Mouse (Mus musculus) telencephalon, adult 2 months (tissue): Measurements from ENCODE around the gene Rpl34.

Experiments
- DNase-seq: peaks from one replicate; pipeline ENCODE4 v3.0.0-alpha.2; 2011; ENCODE audit warnings: low read depth, low spot score

The Rpl34 gene

GRCm38 (mm10) chr3:130730189-130730653 is at the start of gene Rpl34:
Gene Rpl34, minus strand, starts transcription at chr3:130730398.
- peak; percentile 96 for DNase-seq

DNA sequence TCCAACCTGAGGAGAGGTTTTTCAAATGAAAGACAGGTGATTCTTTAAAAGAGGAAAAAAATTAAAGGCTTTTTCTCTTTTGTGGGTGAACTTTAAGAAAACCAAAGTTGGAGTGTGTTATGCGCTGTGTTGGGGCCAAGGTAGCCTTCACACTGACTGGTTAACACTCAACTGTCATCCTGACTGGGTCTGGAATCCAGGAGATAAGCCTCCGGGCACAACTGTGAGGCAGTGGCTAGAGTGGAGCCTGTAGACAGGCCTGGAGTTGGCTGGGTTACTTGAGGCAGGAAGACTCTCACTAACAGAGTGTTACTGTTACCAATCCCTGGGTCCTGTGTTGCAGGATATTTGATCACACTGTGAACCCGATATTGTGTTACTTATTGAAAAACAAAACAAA is 38.0 kb upstream of the Rpl34 start:
- no peak for DNase-seq

GRCm38 (mm10) chr3:130764091-130764490 is 33.9 kb upstream of the Rpl34 start:
- no peak for DNase-seq

DNA sequence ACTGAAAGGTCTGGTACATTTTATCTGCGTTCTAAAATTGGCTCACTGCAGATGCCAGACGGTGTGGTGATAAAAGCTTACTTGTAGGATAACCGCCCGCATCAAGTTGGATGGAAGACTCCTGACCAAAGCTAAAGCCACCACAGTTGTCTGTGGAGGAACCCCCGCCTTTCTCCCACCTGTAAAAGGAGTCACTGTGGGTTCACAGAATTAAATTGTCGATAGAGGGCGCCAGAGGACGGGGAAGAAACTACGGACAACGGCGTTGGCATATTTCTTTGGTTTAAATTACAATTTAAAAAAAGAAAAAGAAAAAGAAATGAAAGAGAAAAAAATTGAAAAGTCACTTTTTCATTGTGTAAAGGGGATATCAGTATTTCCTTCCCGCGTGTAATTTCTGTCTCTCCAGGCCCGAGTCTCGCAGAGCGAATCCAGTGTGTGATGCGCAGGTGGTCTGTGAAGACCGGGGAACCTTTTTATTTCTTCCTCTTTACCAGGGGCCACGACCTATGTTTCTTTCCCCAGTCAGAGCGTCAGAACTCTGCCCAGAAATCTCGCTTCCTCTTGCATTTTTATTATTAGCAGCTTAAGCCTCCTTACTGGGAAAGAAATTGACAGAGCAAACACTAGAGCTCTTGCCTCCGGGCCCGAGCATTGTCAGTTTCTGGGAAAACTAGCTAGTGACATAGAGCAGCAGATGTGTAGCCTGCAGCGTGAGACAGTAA is 30.7 kb upstream of the Rpl34 start:
- DNase-seq, result no peak

- no peak for DNase-seq
Observed at GRCm38 (mm10) chr3:130758157-130758841, 28.1 kb upstream of the Rpl34 start.

- no peak for DNase-seq
Observed at GRCm38 (mm10) chr3:130757117-130757852, 27.1 kb upstream of the Rpl34 start.

GRCm38 (mm10) chr3:130749206-130749605 is 19.0 kb upstream of the Rpl34 start:
- DNase-seq, result no peak

GRCm38 (mm10) chr3:130746673-130747619 is 16.7 kb upstream of the Rpl34 start:
- no peak for DNase-seq

GRCm38 (mm10) chr3:130737652-130738361 is 7.6 kb upstream of the Rpl34 start:
- no peak for DNase-seq

GRCm38 (mm10) chr3:130736758-130737157 is 6.6 kb upstream of the Rpl34 start:
- DNase-seq, result no peak

- DNase-seq, result no peak
Observed at GRCm38 (mm10) chr3:130729472-130730188, 568 bp downstream of the Rpl34 start.

DNA sequence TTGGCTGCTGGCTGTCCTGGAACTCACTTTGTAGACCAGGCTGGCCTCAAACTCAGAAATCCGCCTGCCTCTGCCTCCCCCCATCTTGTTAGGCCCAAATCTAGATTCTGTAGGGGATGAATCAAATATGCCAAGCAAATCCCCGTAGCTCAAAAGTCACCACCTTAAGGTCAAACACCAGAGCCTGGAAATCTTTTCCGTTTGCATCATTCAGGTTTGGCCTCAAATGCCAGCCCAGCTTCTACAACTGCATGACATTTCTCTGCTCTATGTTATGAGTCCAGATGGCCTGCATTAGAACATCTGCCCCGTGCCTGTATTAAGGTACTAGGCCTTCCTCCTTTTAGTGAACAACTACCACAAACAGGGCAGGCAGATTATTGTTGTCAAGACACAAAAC is 2.5 kb downstream of the Rpl34 start:
- DNase-seq, result no peak

- no peak for DNase-seq
Observed at GRCm38 (mm10) chr3:130727036-130727435, 3.2 kb downstream of the Rpl34 start.

DNA sequence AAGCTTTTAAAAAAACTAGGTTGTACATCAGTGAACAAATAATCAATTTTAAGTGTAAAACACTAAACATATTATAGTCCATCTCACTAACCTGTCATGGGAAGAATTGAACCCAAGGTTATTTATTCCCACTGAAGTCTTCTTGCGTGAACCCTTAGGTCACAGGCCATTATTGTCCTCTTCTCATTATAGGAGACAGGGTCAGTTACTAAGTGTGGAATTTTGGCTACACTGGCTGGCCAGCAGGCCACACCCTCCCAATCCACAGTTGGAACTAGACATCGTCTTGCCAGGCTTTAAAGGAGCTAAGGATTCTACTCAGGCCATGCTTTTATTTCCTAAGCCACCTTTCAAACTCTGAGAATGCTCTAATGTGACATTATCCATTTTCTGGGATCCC is 4.5 kb downstream of the Rpl34 start:
- DNase-seq, result no peak

- no peak for DNase-seq
Observed at GRCm38 (mm10) chr3:130722733-130723478, 7.3 kb downstream of the Rpl34 start.

DNA sequence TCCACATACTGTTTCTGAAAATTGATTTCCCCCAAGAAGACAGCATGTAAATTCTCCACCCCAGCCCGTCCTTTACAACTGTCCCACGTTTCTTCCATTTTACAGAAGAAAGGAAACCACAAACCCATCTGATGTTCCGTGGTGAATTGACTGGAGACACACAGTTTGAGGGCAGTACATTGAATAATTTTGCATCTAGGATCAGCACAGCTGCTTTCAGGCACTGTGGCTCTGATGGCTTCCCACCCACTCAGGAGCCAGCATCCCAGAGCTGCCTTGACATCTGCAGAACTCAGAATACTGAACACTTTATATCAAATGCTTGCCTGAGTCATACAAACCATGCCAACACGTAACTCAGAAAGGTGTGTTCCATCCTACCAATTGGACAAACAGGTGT is 10.0 kb downstream of the Rpl34 start:
- no peak for DNase-seq

DNA sequence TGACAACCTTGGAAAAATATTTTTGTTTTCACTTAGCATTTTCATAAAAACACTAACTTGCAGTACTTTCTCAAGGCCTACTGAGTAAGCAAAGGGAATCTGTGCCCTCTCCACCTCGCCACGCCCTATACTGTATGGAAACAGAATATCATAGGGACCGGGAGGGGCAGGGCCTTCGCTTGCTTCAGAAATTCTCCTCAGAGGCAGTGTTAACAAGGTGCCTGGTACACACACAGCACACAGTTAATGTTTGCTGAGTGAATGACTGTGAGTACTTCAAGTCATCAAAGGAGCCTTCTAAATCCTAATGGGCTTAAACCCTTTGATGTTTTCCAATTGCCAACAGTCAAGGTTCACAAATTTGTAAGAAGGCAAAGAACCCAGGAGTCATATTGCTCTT is 11.3 kb downstream of the Rpl34 start:
- DNase-seq, result no peak

DNA sequence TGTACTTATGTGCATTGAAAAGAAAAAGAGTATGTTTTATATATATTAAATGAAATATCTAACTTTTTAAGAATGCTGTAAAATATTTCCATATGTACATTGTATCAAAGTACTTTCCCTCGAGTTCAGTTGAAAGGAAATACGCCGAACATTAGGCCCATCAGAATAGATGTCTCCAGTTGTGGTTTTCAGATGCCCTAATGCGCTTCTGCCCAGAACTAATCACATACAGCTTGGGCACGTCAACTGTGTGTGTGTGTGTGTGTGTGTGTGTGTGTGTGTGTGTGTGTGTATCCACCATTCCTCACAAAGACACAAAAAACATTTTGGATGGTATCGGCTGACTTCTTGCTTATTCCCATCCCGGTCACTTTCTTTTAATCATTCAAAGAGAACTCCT is 13.6 kb downstream of the Rpl34 start:
- DNase-seq, result no peak
